Mouse (Mus musculus): ENCODE measurements at regions not wholly inside any gene's neighbourhood (a gene's known extent, or its start where the extent isn't known, plus 50 kb on each side); places are given as distances from the start of the nearest gene placed in this dataset.

DNA sequence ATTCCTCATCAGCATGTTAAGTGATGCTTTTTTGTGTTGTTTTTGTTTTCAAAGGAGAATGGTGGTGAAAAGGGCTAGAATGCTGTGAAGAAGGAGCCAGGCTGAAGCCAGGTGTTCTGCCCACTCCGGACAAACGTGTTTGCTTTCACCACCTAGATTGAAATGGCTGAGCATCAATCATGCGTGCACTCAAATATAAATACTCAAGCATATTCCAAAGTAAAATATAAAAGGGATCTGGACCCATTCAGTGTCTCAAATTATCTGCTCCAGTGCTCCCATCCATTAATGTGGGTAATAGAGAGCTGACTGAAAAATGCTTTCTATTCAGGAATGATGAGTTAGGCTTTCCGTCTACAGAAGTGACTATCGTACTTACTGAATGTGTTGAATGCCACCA, 349.0 kb upstream of the Adam34 start:
- TF ChIP-seq CTCF (IDR thresholded peaks at IDR 0.05; ENCODE audit: low read depth) (no peak), EP300 (optimal IDR thresholded peaks at IDR 0.05) (no peak)
